Mouse (Mus musculus) central nervous system, embryonic 11.5 days (tissue): ENCODE results near the gene Rhob. TPM values are rescaled to one million over a fixed set of nuclear protein-coding genes. Genes with fewer than 3 reads are reported as not detected.

Experiments used
- polyA plus RNA-seq: library from polyadenylated mRNA; depleted of rRNA; stranded (reverse); fragments of >200 nt; gene quantifications from 2 replicates; pipeline ENCODE4 v1.2.3, GENCODE M21; 2012; rRNA removed

Rhob gene
- 97.0 and 113 TPM in 2 replicates for polyA plus RNA-seq

DNA sequence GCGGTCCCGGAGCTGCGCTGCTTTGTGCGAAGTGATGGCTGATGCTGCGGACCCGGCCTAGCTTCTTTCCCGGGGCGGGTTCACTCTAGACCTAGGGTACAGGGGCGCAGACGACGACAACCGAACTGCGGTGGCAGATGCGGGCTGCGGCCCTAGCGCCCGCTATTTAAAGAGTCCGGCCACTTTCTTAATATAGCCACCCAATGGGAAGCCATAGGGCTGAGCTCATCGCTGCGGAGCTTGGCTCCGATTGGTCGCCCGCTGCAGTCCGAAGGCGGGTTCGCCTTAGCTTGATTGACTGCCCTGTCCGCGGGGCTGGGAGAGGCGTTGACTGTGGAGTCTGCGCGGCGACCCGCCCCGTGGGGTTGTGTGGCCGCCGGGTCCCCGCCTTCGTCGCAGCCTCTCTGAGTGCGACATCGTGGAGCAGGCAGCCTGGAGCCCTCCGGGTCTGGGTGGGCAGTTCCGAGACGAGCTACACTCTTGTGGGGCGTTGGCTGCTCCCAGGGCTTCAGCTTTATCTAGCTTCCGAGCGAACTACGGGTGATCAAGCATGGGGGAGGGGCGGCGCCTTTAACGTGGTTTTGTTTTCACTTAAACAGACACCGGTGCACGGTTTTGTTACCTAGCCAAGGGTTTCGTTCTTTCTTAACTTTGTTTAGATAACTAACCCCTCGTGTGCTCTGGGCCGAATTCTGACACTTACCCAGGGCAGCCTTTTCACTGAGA lies at the start of gene Rhob:
Rhob (minus strand) TSS at position 139 of the 726 bp plus-strand sequence.

Other genes starting within 250 kb of the Rhob start
- gene Gdf7, start 198.1 kb downstream of the Rhob start, polyA plus RNA-seq = 1.3 and 2.8 TPM in 2 replicates
- gene Hs1bp3, start 186.6 kb downstream of the Rhob start, polyA plus RNA-seq = 8.1 and 12.0 TPM in 2 replicates
- gene Slc7a15, start 99.1 kb upstream of the Rhob start, polyA plus RNA-seq = not detected in 2 replicates
- gene Pum2, start 174.1 kb upstream of the Rhob start, polyA plus RNA-seq = 99.3 and 102 TPM in 2 replicates